Mouse (Mus musculus) CD4-positive, CD25-positive, alpha-beta regulatory T cell, adult 4 months (primary cell): ENCODE measurements around the gene Dnaja2. TPM values are rescaled to one million over a fixed set of nuclear protein-coding genes. Genes with fewer than 3 reads are reported as not detected.

Experiments
- ATAC-seq: one replicate; pipeline ENCODE4 v1.8.0; 2017
- polyA plus RNA-seq, 2 experiments: library from polyadenylated mRNA; unstranded; fragments of 100-300 nt; shearing (Covaris generic); gene quantifications; one replicate each; pipeline ENCODE4 v1.2.1; 2017

Dnaja2 gene
- polyA plus RNA-seq, 2 experiments from 2014 or later: 148 to 158 TPM

- ATAC-seq: peak; percentile 73
Measured at GRCm38 (mm10) chr8:85554391-85555180, 558 bp downstream of the Dnaja2 start.

- ATAC-seq: no peak
Measured at GRCm38 (mm10) chr8:85551934-85552333, 3.2 kb downstream of the Dnaja2 start.

- no peak for ATAC-seq
Measured at GRCm38 (mm10) chr8:85536332-85536731, 18.8 kb downstream of the Dnaja2 start.

- no peak for ATAC-seq
Measured at GRCm38 (mm10) chr8:85534163-85534562, 21.0 kb downstream of the Dnaja2 start.

DNA sequence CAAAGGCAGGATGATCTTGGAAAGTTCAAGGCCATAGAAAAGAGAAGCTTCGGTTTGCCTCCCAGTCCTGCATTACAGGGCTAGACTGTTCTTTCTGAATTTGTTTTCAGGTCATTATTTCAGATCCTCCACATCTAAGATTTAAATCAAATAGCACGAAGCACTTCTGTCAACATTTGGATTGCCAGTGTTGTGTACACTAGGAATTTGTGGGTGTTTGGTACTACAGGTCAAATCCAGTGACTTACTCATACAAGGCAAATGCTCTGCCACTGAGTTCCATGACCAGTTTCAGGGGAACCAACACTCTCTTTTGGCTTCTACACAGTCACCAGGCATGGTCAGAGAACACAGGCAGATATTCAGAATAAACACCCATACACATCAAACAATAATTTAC, 21.7 kb downstream of the Dnaja2 start:
- no peak for ATAC-seq

GRCm38 (mm10) chr8:85532843-85533242, 22.3 kb downstream of the Dnaja2 start:
- no peak for ATAC-seq

DNA sequence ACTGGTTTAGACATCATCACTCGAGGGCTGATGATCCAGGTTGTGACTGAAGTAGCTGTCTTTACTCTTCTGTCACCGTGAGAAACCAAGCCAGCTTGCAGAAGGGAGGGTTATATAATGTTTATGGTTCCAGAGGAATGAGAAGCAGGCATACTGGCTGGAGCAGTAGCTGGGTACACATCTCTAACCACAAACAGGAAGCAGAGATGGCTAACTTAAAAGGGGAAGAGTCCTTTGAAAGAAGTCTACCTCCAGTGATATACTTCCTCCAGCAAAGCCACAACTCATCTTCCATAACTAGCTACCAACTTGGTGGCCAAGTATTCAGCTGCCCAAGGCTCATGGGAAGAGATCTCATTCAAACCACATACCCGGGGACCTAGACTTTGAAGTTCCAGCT, 23.7 kb downstream of the Dnaja2 start:
- ATAC-seq: no peak

DNA sequence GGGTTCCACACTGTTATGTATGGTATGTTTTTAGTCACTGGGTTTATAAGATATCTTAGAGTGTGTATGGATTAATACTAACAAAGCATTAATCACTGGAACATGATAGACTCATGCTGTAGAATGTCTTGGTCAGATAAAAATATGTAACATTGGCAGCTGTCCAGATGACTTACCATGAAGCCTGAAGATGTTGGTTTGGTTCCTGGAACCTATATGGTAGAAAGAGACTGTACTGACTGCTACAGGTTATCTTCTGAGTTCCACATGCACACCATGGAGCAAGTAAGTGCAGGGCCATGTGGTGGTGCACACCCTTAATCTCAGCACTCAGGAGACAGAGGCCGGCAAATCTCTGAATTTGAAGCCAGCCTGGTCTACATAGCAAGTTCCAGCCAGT, 24.4 kb downstream of the Dnaja2 start:
- no peak for ATAC-seq

- ATAC-seq: no peak
Measured at GRCm38 (mm10) chr8:85528959-85529358, 26.2 kb downstream of the Dnaja2 start.

GRCm38 (mm10) chr8:85526105-85526504, 29.0 kb downstream of the Dnaja2 start:
- ATAC-seq: peak; percentile 54

DNA sequence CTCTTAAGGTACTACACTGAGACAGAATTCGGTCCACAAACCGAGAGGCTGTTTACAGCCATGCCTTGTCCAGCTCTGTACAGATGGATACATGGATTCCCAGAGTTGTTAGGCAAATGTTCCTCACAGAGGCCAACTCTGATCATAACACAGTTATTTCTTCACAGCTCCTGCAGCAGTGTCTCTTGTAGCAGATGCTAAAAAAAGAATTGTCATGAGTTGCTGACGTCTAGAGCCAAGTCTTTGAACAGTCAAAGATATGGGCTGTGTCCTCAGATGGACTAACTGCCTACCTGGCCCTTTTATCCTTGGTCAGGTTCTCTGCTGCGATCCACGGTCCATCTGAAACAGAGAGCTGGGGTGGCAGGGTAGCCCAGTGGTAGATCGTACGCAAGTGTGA, 31.1 kb downstream of the Dnaja2 start:
- no peak for ATAC-seq

- ATAC-seq: no peak
Measured at GRCm38 (mm10) chr8:85521332-85521731, 33.8 kb downstream of the Dnaja2 start.

GRCm38 (mm10) chr8:85520586-85520985, 34.6 kb downstream of the Dnaja2 start:
- no peak for ATAC-seq

DNA sequence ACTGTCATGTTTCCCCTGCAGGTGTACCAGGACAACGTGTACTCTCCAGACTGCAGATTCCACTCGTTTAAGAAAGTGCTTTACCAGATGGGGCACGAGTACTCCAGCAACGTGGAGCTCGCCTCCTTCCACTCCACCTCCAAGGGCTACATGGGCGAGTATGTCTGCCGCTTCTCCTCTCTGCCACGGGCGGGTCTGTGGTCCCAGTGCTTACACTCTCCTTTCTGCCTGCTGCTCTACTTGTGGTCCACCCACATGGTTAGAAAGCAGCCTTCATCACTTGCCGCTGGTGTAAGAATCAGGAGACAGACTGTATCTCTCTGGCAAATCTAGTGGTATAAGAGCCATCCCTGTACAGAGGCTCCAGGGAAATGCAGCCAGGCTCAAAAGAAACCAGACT, 37.2 kb downstream of the Dnaja2 start:
- ATAC-seq: no peak

GRCm38 (mm10) chr8:85517336-85517735, 37.8 kb downstream of the Dnaja2 start:
- ATAC-seq: no peak

- no peak for ATAC-seq
Measured at GRCm38 (mm10) chr8:85515391-85515790, 39.8 kb downstream of the Dnaja2 start.

GRCm38 (mm10) chr8:85513283-85513682, 41.9 kb downstream of the Dnaja2 start:
- no peak for ATAC-seq

- no peak for ATAC-seq
Measured at GRCm38 (mm10) chr8:85512234-85512633, 42.9 kb downstream of the Dnaja2 start.

DNA sequence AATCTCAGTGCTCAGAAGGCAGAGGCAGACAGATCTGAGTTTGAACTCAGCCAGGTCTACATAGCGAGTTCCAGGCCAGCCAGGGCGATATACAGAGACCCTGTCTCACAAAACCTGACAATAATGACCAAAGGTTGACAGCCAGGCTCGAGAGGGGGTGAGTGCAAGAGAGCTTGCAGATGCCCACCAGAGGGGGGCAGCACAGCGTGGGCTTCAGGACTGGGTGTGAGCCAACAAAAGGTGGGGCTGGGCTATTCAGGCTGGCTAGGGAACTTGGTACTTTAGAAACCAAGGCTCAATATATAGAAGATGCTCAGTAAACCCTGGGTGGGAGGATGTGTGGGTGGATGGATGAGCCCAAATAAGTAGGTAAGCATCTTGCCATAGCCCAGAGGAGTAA, 46.5 kb downstream of the Dnaja2 start:
- ATAC-seq: no peak

GRCm38 (mm10) chr8:85506620-85507019, 48.5 kb downstream of the Dnaja2 start:
- ATAC-seq: no peak

DNA sequence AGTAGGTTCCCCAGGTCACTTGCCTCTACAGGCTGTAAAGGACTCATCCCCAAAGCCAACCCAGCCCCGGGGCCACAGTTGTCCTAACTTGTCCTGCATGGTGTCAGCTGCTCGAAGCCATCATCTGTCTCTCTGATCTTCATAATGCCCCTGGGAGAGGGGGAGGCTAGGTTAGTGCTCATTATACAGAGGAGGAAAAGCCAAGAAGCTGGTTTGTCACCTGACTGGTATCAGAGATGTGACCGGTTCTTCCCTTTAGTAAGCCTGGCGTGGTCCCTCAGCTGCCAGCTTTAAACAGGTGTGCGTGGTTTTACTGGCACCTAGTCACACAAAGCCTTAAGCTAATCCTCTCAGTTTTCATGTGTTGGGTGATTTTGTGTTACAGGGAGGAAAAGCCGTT, 50.4 kb downstream of the Dnaja2 start:
- no peak for ATAC-seq

GRCm38 (mm10) chr8:85503065-85503464, 52.1 kb downstream of the Dnaja2 start:
- no peak for ATAC-seq

- ATAC-seq: no peak
Measured at GRCm38 (mm10) chr8:85502381-85502780, 52.8 kb downstream of the Dnaja2 start.

DNA sequence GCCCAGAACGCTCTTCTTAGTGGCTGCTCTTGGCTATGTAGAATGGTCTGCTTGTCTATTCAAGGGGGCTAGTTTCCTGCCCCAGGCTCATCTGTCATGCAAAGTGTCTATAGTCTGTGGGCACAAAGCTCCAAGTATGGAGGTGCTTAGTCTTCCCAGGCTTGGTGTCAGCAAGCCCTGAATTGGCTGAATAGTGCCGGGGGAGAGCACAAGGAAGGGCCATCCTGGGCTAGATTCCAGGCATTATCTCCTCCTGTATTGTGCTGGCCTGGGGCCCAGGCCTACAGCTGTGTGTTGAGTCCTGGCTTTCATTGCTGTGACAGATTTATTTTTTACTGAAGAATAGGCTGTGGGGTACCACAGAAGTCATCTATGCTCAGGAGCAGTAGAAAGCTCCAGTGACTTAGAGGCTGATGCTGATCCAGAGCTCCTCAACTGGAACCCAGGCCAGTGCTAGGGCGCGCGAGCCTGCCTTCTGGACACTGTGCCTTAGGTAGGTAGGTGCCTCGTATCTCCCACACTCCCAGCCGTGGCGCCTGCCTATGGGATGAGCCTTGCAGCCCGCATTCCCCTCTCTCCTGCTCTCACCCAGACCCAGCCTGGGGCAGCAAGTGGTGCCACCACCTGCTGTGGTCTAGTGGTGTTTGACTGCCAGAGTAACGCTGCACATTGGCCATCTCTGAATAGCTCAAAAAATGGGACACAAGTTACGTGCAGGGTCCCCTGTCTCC, 54.0 kb downstream of the Dnaja2 start:
- ATAC-seq: no peak
